Mouse (Mus musculus) mature B cell (primary cell): ENCODE data around the gene B3gnt2.

Experiments
- in situ Hi-C: fragments of 300-500 bp; cut with MboI; formaldehyde crosslinking; loops from 2 replicates; pipeline ENCODE4 v1.14.3; 2019

Gene B3gnt2

DNA sequence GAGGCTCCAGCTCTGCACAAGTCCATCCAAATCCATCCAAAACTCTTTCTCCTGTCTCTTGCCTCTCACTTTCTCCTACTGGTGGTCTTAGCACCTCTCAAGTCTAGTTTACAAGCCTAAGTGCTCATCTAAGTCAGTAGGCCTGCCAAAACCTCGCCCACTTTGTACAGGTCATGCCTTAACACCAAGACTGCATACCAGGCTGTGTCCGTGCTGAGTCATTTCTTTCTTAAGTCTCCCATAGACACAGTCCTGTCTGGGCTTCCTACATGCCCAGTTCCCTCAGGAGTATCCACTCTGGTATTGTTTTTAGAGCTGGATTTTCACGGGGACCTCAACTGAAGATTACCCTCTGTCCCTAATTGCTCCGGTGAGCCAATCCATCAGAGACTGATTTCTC lies 127.9 kb downstream of the B3gnt2 start:
- in situ Hi-C loops = no loop called here

- in situ Hi-C loops = no loop called here
Observed at GRCm38 (mm10) chr11:22723096-22723495, 137.7 kb downstream of the B3gnt2 start.

DNA sequence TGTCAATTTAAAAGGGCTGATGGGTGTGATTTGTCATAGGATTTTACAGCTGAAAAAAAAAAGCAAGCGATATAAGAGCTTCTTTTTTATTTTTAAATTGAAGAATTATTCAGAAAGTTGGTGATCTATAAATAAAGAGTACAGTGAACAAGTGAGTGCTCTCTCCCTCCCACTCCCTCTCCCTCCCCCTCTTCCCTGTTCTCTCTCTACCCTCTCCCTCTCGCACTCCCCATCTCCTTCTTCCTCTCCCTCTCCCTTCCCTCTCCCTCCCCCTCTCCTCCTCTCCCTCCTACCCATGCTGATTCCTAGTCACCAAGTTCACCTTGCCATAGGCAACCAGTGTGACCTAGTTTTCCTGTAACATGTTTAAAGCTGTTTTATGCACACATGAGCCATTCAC lies 140.7 kb downstream of the B3gnt2 start:
- in situ Hi-C loops = no loop called here

DNA sequence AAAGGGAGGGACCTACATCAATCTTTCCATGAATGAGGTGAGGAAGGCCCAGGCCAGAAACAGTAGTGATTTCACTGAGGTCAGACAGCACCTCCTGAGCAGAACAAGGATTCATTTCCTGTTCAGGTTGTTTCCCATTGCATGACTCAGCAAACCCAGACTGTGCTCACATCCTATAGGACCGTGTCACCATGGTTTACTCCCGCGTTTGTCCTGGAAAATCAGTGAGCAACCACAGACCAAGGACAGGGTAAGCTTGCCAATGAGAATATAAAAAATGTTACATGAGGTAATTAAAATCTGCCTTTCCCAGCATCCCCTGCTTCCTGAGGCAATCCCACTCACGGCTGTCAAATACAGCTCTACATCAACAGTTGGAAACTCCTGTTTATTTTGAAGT lies 141.2 kb downstream of the B3gnt2 start:
- in situ Hi-C loops = no loop called here

DNA sequence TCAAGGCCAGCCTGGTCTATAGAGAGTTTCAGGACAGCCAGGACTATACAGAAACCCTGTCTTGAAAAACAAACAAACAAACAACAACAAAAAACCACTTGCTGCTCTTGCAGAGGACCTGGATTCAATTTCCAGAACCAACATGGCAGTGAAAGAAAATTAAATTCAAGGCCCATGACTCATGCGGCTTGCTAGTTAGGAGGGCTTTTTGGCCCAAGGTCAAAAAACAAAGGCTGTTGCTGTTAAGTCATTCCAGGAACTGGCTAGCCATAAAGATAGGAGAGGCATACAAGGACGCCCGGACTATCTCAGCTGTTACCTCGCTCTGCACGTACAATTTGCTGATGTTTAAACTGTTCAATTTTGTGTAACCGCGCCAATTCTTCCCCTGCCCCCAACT lies 142.7 kb downstream of the B3gnt2 start:
- in situ Hi-C loops = no loop called here

- in situ Hi-C loops = no loop called here
Observed at GRCm38 (mm10) chr11:22711327-22711726, 149.4 kb downstream of the B3gnt2 start.

GRCm38 (mm10) chr11:22710596-22710995 lies 150.2 kb downstream of the B3gnt2 start:
- in situ Hi-C loops = no loop called here
